9 mouse cellular contexts compared by ENCODE assay signal in the genomic region with DNA sequence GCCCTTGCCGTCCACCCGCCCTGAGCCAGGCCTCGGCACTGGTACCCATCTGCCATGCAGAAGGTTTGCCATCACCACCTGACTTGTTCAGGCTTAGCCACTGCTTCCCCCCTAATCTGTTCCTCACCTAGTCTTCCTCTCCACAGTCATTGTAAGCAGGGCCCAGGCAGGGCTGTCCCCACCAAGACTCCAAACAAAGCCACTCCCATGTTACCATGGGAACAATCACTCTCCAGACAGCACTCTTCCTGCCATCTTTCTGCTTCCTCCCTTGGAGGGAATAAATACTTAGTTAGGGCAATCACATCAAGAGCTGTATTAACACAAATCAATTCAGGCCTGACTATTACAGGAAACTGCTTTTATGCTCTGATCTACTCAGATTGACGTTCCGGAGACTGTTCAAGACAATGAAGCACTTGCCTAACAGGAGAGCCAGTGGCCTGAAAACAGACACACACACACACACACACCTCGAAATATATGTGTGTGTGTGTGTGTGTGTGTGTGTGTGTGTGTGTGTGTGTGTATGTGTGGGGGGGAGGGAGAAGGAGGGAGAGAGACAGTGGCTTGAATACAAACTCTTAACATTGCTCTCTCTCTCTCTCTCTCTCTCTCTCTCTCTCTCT. TPM values are rescaled to one million over a fixed set of nuclear protein-coding genes. Genes with fewer than 3 reads are reported as not detected.
DNase-seq lines count a peak whose midpoint lies in the region; ATAC-seq and TF ChIP-seq lines count a peak whose summit lies in the region.
"Had no signal": no experiment of that assay in that cellular context is flagged by ENCODE, and none has a peak within 500 bp of the region (broad histone marks: within the 10 kb centered on the region; RNA-seq: fewer than 3 reads in every experiment).

No protein-coding gene starts in this region.

- H3K27me3 ChIP-seq in limb, embryonic 14.5 days (ENCODE audit: control insufficient read depth, insufficient read depth, low read length), result no peaks in the 10 kb centered on the region
- H3K27me3 ChIP-seq in limb, embryonic 10.5 days (ENCODE audit: low read depth, poor library complexity, severe bottlenecking), result no peaks in the 10 kb centered on the region
- H3K27me3 ChIP-seq in heart, embryonic 13.5 days (replicated peaks), result no peaks in the 10 kb centered on the region
- no peaks in the 10 kb centered on the region for H3K27me3 ChIP-seq in midbrain, embryonic 12.5 days

- H3K4me1 ChIP-seq in limb, embryonic 14.5 days (ENCODE audit: control insufficient read depth, insufficient read depth, low read length), result peaks cover 10% of the 10 kb centered on the region
- peaks cover 6% of the 10 kb centered on the region for H3K4me1 ChIP-seq in limb, embryonic 10.5 days
- peaks cover 7% of the 10 kb centered on the region for H3K4me1 ChIP-seq in heart, embryonic 13.5 days
- H3K4me1 ChIP-seq in midbrain, embryonic 12.5 days, result peaks cover 16% of the 10 kb centered on the region

- TF ChIP-seq POLR2A in limb, embryonic 14.5 days (IDR thresholded peaks at IDR 0.05; ENCODE audit: borderline replicate concordance, extremely low read depth, insufficient read depth, insufficient read length), result no peak

- H3K4me2 ChIP-seq in limb, embryonic 14.5 days (replicated peaks; ENCODE audit: low read depth, low read length, severe bottlenecking), result no peak overlapping the region
- H3K4me2 ChIP-seq in heart, embryonic 13.5 days, result peak overlapping the region; percentile 33
- H3K4me2 ChIP-seq in midbrain, embryonic 12.5 days (replicated peaks), result 0 out of 2 replicates have a peak overlapping the region, but pooled peaks have one; percentile 15

- WGBS in limb, embryonic 14.5 days, result 69% methylated on average over 6 of the region's 6 CpGs
- WGBS in limb, embryonic 10.5 days, result 66% methylated on average over 6 of the region's 6 CpGs
- 36% methylated on average over 6 of the region's 6 CpGs for WGBS in heart, embryonic 13.5 days
- WGBS in midbrain, embryonic 12.5 days, result 44% methylated on average over 6 of the region's 6 CpGs

- H3K9me3 ChIP-seq in limb, embryonic 14.5 days (ENCODE audit: control insufficient read depth, low read length), result no peaks in the 10 kb centered on the region
- no peaks in the 10 kb centered on the region for H3K9me3 ChIP-seq in limb, embryonic 10.5 days (replicated peaks)
- H3K9me3 ChIP-seq in heart, embryonic 13.5 days, result no peaks in the 10 kb centered on the region
- H3K9me3 ChIP-seq in midbrain, embryonic 12.5 days, result no peaks in the 10 kb centered on the region

- no peak overlapping the region for H3K27ac ChIP-seq in limb, embryonic 14.5 days (replicated peaks; ENCODE audit: low read depth, low read length)
- no peak overlapping the region for H3K27ac ChIP-seq in limb, embryonic 10.5 days
- 0 out of 2 replicates have a peak overlapping the region, but pooled peaks have one; percentile 24 for H3K27ac ChIP-seq in heart, embryonic 13.5 days (replicated peaks)
- H3K27ac ChIP-seq in midbrain, embryonic 12.5 days (replicated peaks), result peak overlapping the region; percentile 47

- DNase-seq in limb, embryonic 14.5 days (ENCODE audit: low spot score), result peak; percentile 11
- DNase-seq in limb, embryonic 10.5 days (ENCODE audit: low spot score), result no peak
- peak; percentile 35 for DNase-seq in kidney, postnatal 10 days
- DNase-seq in spleen, adult 18-20 months, result no peak
- no peak for DNase-seq in thymus, postnatal 36 days
- no peak for DNase-seq in adrenal gland, postnatal 4 days (ENCODE audit: low spot score in 2 of 2)

- no peak overlapping the region for H3K4me3 ChIP-seq in limb, embryonic 14.5 days (replicated peaks; ENCODE audit: low read length)
- H3K4me3 ChIP-seq in limb, embryonic 10.5 days, result no peak overlapping the region
- no peak overlapping the region for H3K4me3 ChIP-seq in heart, embryonic 13.5 days
- H3K4me3 ChIP-seq in midbrain, embryonic 12.5 days, result no peak overlapping the region

- no peaks in the 10 kb centered on the region for H3K36me3 ChIP-seq in limb, embryonic 14.5 days (ENCODE audit: control insufficient read depth, insufficient read depth, low read length)
- no peaks in the 10 kb centered on the region for H3K36me3 ChIP-seq in limb, embryonic 10.5 days
- no peaks in the 10 kb centered on the region for H3K36me3 ChIP-seq in heart, embryonic 13.5 days
- H3K36me3 ChIP-seq in midbrain, embryonic 12.5 days, result no peaks in the 10 kb centered on the region

- ATAC-seq in limb, embryonic 14.5 days (ENCODE audit: low FRiP score, low read depth), result no peak
- ATAC-seq in heart, embryonic 13.5 days (ENCODE audit: extremely low read depth, insufficient number of reproducible peaks, low FRiP score, low TSS enrichment), result no peak; the same call in 1 of the 2 replicates
- peak; percentile 98 for ATAC-seq in midbrain, embryonic 12.5 days (ENCODE audit: low FRiP score, low read depth)

- no peak overlapping the region for H3K9ac ChIP-seq in limb, embryonic 14.5 days (ENCODE audit: low read depth, low read length, severe bottlenecking)
- H3K9ac ChIP-seq in heart, embryonic 13.5 days, result no peak overlapping the region
- H3K9ac ChIP-seq in midbrain, embryonic 12.5 days (replicated peaks), result no peak overlapping the region

RNA-seq across cellular contexts. Expression of gene Agr2, which starts 10.9 kb away (rescaled TPM):
- polyA plus RNA-seq in limb, embryonic 14.5 days (2012; rRNA removed), result 0.29 and 0.38 TPM in 2 replicates
- polyA plus RNA-seq in limb, embryonic 14.5 days (2014; fragmentation: Nextera tagmentation; extraction: Ambion mirVana), result 0.33 TPM in 1 of 2 replicates, not detected in the other
- not detected in 2 replicates for polyA plus RNA-seq in limb, embryonic 10.5 days (2016; fragmentation: Nextera tagmentation; extraction: Ambion mirVana)
- polyA plus RNA-seq in heart, embryonic 13.5 days (2015; fragmentation: Nextera tagmentation; extraction: Ambion mirVana), result 0.32 and 0.65 TPM in 2 replicates
- polyA plus RNA-seq in midbrain, embryonic 12.5 days (2016; fragmentation: Nextera tagmentation; extraction: Ambion mirVana), result not detected in 2 replicates
- not detected for total RNA-seq in adrenal gland, postnatal 4 days (2021)
- polyA plus RNA-seq: limb, embryonic 11.5 days had no signal

RNA-seq across cellular contexts. Expression of gene Agr3, which starts 56.4 kb away (rescaled TPM):
- not detected in 2 replicates for polyA plus RNA-seq in limb, embryonic 14.5 days (2012; rRNA removed)
- not detected in 2 replicates for polyA plus RNA-seq in limb, embryonic 14.5 days (2014; fragmentation: Nextera tagmentation; extraction: Ambion mirVana)
- not detected in 2 replicates for polyA plus RNA-seq in limb, embryonic 10.5 days (2016; fragmentation: Nextera tagmentation; extraction: Ambion mirVana)
- polyA plus RNA-seq in heart, embryonic 13.5 days (2015; fragmentation: Nextera tagmentation; extraction: Ambion mirVana), result not detected in 2 replicates
- polyA plus RNA-seq in midbrain, embryonic 12.5 days (2016; fragmentation: Nextera tagmentation; extraction: Ambion mirVana), result not detected in 2 replicates
- not detected for total RNA-seq in adrenal gland, postnatal 4 days (2021)
- polyA plus RNA-seq: limb, embryonic 11.5 days had no signal

Comparison
In these comparisons a context has a peak if more than half of its experiments do, and no peak if none do; other contexts are left out.
1. DNase-seq: peak in limb, embryonic 14.5 days (single experiment) and kidney, postnatal 10 days (single experiment); none in limb, embryonic 10.5 days (single experiment), spleen, adult 18-20 months (0 of 2), thymus, postnatal 36 days (0 of 2) and adrenal gland, postnatal 4 days (0 of 2).
2. H3K27ac ChIP-seq: peak in heart, embryonic 13.5 days (single experiment) and midbrain, embryonic 12.5 days (single experiment); none in limb, embryonic 14.5 days (single experiment) and limb, embryonic 10.5 days (single experiment).